Mouse (Mus musculus) testis, postnatal 10 days (tissue): Measurements from ENCODE around the gene Trpd52l3.
"Not testable (repeated sequence)": the region's sequence is repeated elsewhere in the genome, so short reads cannot be mapped to it uniquely, and the experiment has no call there.

Source experiments
- DNase-seq: peaks from one replicate; pipeline ENCODE4 v3.0.0; 2021; ENCODE audit warnings: low spot score

Gene Trpd52l3

GRCm38 (mm10) chr19:30003621-30004020 lies at the start of gene Trpd52l3:
TSS of gene Trpd52l3 (plus strand) at chr19:30003790.
- no peak for DNase-seq

- DNase-seq, result no peak
Measured at GRCm38 (mm10) chr19:29953833-29954232, 49.8 kb upstream of the Trpd52l3 start.

DNA sequence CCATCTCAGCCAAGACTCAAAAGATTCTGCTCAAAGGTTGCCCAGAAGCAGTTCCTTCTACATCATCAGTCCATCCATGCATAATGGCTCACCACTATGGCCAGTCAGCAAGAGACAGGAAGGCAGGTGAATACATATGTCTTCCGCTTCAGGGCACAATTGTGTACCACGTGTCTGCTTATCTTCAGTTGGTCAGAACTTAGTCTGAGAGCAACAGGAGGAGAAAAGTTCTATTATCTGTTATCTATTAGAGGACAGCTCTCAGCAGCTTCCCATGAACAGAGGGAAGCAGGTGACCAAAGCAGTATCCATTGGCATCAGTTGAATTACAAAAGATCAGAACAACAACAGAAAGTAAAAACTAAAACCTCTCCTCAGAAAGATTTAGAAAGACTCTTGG lies 48.1 kb upstream of the Trpd52l3 start:
- DNase-seq, result no peak

GRCm38 (mm10) chr19:29960906-29961305 lies 42.7 kb upstream of the Trpd52l3 start:
- no peak for DNase-seq

DNA sequence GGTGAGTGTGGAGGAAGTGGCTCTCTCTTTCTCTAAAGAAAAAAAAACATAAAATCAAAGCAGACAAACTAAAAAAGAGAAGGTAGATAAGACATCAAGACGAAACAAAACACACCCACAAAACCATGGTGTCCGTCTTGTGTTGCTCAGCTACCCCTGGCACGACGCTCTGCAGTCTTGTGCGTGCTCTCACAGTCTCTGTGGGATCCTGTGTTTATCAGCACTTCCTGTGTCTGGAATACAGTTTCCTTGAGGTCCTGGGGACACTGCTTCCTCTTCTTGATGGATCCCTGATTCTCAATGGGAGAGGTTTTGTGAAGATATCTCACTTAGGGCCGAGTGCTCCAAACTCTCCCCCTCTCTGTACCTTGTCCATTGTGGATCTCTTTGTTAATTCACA lies 41.7 kb upstream of the Trpd52l3 start:
- DNase-seq, result no peak

DNA sequence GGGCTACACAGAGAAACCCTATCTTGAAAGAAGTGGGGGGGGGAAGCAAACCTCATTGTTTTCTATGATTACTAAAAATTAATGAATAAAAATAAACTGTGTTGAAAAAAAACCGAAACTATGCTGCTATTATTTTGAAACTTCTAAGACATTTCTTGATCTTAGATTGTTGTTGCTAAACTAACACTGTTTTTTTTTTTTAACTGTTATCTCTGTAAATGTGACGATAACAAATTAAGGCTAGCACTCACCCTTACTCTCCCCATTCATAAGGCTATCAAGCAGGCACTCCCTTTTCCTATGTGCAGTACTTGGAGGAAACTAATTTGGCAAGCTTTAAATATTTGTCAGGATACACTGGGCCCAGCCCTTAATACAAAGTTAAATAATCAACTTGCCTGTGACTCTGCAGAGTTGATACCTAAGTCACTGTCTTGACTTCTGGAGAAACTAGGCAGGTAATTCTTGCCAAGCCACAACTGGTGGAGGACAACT lies 39.9 kb upstream of the Trpd52l3 start:
- DNase-seq, result no peak

GRCm38 (mm10) chr19:29967960-29968359 lies 35.6 kb upstream of the Trpd52l3 start:
- no peak for DNase-seq

- DNase-seq, result no peak
Measured at GRCm38 (mm10) chr19:29973396-29973795, 30.2 kb upstream of the Trpd52l3 start.

DNA sequence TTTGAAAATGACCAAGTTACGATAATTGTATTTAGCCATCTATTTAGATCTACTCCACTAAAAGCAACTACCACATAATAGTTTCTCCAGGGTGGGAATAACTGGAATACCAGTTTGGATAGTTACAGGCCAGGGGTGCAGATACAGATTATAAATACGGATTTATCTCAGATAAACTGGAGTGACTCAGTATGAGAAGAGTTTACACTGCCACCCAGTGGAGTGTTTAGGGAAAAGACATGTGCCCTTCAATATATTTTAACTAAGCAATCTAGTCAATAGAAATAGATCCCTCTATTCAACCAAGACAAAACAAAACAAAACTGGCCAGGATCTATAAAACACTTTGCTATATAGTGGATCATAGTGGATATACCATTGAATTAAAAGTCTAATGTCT lies 24.7 kb upstream of the Trpd52l3 start:
- no peak for DNase-seq

- DNase-seq, result no peak
Measured at GRCm38 (mm10) chr19:29979452-29980089, 24.0 kb upstream of the Trpd52l3 start.

- DNase-seq, result peak; percentile 76
Measured at GRCm38 (mm10) chr19:29984208-29985005, 19.2 kb upstream of the Trpd52l3 start.

DNA sequence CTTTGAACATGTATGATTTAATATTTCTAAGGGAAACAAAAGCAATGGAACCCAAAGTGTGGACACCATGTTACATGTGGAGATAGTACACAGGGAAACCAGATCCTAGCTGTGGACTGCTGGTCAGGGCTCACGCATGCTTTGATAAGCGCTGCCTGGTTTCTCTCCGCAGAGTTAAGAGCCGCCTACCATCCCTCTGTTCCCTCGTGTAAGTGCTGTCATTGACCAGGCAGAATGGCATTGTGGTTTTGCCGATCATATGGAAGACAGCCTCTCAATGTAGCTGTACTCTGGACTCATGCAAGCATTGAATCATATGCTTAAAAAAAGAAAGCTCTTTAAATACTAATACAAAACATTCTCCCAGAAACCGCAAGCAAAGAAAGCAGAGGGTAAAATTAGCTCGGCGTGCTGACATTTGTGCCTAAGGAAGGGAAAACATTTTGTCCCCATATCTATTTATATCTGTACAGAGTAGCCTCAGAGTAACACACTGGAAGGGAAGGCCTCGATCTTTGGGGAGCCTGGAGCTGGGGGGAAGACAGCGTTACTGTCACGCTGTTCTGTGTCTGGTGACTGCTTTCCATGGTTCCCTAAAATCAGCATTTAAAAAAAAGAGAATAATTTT lies 17.0 kb upstream of the Trpd52l3 start:
- DNase-seq, result no peak

DNA sequence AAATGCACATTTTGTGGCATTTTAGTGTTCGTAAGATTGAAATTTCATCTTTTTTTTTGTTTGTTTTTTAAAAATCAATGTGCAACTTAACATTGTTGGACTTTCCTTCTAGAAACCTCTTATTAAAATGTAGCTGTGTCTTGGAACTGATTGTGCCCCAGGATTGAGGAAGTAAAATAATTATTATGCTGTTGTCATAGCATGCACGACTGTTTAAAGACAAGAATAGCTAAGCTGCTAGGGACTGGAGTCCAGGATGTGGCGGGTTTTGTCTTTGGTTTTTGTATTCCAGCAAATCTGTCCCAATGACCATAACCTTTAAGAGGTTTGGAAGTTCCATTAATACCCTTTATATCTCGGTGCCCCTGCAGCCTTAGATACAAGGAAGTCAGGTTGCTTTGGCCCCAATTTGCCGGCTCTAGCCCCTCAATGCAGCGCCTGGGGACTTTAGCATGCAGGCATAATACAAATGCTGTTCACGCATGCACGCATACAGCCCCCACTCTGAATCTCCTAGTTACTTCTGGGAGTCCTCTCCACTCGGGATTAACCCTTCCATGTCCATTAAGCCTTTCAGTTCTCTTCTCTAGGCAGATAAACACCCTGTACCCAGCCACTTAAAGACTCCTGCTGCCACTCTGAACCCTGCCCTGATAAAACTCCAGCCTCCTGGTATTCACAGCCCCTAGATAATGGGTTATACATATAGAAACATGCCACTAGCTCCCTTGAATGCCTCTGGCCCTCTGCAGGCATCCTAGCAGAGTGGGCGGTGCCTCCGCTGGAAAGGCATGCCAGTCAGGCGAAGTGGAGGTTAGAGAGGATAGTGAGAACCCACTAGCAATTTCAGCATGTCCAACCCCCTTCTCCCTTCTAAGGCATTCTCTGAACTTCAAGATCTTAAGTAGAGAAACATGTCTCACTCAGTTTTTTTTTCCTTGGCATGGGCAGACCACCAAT lies 2.9 kb upstream of the Trpd52l3 start:
- no peak for DNase-seq

- no peak for DNase-seq
Measured at GRCm38 (mm10) chr19:30001550-30001949, 2.0 kb upstream of the Trpd52l3 start.

DNA sequence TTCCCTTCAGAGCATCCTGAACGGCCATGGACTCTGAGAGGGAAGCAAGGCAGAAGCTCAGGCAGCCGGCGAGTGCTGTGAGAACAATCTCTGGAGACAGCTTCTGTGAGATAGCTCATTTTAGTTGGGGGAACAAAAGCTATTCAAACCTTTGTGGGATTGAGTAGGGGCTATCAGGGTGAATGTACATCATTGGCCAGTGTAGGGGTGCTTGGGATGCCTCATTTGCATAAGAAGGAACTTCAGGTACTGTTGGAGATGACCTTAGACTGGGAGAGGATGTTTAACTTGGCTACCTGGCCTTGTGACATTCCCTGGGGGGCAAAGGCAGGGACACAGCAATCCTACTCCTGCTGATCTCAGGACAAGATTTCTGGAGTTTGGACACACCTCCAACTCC lies 2.8 kb downstream of the Trpd52l3 start:
- no peak for DNase-seq

- no peak for DNase-seq
Measured at GRCm38 (mm10) chr19:30010520-30011296, 7.1 kb downstream of the Trpd52l3 start.

DNA sequence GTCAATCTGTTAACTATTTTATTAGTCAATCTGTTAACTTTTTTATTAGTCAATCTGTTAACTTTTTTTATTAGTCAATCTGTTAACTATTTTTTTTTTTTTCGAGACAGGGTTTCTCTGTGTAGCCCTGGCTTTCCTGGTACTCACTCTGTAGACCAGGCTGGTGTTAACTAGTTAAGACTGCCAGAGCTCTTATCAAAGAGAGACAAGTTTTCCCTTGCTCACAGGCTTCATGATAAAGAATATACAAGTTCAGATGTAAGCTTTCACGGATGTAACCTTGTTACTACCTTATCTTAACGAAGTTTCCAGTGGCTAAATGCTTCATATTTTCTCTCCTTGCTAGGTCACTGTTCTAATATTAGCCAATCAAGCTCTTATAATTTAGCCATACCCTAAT lies 10.7 kb downstream of the Trpd52l3 start:
- no peak for DNase-seq

DNA sequence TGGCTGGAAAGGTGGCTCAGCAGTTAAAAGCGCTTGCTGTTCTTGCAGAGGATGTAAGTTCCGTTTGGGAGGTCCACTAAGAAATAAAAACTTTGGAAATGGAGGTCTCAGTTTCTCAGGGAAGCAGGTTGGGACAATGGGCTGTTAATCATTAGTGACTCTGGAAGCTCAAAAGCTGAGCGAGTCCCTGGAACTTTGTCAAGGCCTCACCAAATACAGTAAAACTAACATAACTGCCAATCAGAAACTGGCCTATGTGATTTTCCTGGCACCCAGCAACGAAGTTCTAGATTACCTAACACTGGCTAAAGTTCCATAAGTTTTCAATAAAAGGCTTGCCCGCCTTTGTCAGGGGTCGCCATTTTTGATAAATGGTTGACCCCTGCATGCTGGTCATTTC lies 12.6 kb downstream of the Trpd52l3 start:
- DNase-seq, result no peak

DNA sequence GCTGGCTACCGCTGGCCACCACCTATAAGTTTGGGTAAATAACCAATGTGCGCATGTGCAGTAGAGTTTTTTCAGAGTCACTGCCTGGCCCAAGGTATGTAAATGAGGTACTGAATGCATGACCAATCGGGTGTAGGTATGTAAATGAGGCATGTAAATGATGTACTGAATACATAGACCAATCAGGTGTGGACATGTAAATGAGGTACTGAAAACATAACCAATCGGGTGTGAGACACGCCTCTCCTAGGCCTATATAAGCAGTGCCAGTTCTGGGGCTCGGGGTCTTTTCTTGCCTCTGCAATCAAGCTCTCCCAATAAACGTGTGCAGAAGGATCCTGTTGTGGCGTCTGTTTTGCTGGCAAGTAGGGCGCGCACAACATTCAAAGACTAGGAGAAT lies 19.8 kb downstream of the Trpd52l3 start:
- DNase-seq, result not testable (repeated sequence)

DNA sequence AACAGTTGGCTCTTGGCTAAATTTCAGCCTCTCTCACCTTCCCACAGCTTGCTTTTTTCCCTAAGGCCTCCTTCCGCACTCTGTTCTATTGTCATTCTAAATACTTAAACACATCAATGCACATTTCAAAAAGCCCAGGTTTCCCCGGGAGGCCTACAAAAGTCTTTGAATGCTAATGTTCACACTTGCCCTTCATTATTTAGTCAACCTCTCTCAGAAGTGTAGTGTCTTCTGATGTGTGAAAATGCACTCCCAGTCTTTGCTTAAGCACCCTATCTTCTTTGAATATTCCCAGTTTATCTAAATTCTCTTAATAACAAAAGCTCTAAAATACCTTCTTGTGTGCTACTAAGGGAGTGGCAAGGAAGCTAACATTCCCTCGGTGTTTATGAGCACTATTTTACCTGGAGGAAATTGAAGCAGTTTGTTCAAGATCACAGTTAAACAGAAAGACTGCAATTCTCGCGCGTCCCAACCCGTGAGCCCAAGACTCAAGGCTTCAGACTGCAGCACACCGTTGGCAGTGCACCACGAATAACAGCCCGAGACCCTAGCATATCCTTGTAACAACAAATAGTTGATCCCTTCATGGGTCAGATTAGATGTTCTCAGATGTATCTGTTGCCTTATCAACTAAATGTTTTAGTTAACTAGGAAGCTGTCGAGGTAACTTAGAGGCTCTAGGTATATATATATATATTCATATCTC lies 25.6 kb downstream of the Trpd52l3 start:
- DNase-seq, result no peak
